Mouse (Mus musculus) retina, adult 2 months (tissue): ENCODE data around the gene Pamr1.

Source experiments
- DNase-seq: peaks from one replicate; pipeline ENCODE4 v3.0.0-alpha.2; 2012; ENCODE audit warnings: low read depth, low spot score

Gene Pamr1

DNA sequence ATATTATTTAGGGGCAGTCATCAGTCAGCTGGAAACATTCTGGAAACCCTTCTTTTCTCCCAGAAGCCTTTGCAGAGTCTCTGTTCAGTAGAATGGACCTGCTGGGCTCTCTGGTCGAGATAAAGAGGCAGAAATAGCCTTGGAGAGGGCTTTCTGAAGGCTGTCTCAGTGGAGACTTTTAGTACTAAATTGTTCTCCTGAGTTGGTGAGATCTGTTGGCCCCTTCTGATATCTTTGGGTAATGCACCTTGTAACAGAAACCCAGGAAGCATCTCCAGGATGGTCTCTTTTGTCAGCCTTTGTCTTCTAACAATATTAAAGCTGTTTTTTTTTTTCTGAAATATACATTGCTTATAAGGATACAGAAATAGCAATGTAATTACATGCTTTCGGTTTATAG is 111.2 kb downstream of the Pamr1 start:
- no peak for DNase-seq

DNA sequence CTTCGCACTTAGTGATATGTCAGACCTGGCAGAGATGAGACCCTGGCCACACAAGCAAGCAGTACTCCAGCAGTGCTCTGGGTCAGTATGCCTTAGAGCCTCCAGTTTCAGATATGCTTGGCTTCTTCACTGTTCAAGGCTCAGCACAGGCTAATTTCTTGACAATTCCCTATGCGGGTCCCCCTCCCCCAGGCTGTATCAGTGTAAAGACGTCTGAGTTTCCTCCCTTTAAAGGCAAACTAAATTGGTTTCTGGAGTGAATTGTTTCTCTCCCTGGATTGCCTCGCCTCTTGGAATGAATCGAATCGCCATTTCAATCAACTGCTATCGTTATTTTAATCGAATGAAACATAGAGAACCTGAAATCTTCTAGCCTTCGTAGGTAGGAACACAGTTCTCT is 113.1 kb downstream of the Pamr1 start:
- no peak for DNase-seq

DNA sequence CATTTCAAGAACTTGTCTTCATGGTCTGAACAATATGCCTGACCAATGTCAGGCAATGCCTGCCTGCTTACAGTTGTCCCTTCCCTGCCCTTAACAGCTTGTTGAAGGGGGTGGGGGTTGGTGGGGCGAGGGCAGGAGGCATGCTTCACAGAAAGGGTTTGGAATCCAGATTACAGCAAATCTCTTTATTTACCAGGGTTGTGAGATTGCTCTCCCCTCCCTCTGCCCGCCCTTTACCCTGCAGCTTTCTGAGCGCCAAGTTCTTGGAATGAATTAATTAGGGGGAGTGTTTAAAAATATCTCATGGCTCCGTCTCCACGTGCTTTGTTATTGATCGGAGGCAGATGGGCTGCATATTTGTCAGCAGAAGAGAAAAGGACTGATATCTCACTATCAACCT is 113.5 kb downstream of the Pamr1 start:
- no peak for DNase-seq

DNA sequence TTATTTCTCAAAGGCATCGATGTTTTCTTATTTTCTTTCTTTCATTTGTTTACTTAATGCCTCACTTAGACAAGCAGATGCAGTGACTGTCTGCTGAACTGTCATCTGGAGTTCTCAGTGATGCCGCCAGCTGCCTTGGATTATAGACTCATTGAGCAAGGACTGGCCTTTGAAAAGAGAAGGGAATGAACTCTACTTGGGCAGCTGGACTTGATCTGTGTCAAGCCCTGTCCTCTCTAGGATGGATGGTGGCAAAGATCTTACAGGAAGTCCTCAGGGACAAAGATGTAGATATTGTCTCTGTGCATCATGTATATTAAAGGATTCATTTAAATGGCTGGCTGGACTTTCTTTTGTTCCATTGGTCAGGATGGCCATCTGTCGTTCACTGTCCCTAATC is 114.1 kb downstream of the Pamr1 start:
- no peak for DNase-seq

DNA sequence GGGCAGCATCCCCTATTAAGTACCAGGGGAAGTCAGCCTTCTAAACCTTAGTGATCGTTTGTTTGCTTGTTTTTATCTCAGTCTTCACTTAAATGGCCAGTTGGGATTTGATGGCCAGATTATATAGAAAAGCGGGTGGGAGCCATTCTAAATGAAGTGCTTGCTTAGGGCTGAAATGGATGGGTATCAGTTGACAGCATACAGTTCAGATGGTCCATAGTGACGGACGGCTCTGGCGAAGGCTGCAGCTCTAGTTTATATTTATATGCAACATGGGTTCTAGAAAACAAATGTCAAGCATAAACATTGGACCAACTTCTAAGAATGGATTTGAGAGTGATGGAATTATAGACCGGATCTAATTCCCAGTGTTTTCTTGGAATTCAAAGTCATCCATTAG is 118.2 kb downstream of the Pamr1 start:
- DNase-seq = no peak

DNA sequence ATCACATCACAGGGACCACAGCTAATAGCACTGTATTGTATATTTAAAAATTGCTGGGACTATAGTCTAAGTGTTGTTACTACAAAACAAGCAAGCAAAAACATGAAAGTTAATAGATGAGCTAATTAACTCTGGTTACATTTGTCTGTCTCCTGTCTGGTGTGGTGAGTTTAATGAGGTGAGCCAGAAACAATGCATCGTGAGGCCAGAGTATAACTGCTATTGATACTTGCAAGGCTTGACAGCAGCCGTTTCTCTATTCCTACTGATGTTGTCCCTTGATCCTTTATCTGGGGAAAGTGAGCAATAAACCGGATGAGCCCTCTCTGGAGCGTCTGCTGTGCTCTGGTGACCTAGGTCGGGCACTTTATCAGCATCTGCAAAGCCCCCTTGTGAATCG is 119.8 kb downstream of the Pamr1 start:
- no peak for DNase-seq

DNA sequence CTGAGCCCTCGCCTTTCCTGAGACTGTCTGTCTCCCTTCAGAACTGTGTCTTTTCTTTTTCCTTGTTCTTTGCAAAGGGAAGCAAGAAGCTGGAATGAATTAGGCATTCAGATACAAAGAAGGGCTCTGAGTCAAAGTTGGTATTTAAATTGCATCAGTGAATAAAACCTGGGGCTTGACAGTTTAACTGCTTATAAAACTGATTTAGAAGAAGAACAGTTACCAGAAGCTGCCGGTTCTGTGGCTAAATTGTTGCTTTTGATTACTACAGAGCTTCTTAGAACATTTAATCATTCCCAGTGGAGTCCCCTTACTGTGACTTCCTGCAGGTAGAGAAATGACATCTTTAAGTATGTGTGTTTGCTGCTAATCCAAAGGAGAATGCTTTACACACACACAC is 124.8 kb downstream of the Pamr1 start:
- DNase-seq = no peak

DNA sequence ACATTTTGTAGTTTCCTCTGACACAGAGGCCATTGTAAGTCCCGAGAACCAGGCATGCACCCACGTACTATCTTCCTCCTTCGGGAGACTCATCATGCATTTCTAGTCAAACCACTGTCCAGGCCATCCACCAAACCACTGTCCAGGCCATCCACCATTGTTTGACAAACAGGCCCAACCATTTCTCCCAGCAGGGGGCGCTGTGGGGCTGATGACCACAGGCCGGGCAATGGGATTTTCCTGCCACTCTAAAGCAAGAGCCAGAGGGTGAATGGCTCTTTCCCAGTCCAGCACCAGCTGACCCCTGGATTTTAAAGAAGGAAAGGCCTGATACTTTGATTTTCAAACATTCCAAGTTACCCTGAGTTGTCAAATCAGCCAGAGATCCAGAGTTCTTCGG is 125.5 kb downstream of the Pamr1 start:
- no peak for DNase-seq

DNA sequence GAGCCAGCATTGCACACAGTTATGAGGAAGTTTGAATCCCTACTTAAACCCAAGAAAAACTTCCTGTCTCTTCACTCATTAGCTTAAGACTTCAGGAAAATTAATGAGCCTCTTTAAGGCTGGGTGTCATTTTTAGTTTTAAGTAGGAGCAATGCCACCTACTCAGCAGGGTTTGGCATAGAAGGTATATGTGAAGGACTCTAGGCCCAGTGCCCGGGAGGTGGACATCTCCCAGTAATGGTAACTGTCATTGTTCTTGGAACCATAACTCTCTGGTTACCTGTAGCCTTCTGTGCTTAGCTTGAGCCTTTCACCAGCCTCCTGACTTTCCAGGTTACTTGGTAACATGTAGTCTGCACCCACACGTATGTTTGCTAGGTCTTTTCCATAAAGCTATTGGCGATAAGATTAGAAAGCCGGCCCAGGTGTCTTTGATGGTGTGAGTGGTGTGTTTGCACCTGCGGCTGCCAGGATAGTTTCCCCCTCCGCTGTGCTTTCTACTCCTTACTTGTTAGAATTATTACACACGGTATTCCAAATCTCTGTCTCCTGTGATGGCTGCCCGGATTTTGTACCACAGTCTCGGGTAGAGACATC is 127.0 kb downstream of the Pamr1 start:
- DNase-seq = no peak

DNA sequence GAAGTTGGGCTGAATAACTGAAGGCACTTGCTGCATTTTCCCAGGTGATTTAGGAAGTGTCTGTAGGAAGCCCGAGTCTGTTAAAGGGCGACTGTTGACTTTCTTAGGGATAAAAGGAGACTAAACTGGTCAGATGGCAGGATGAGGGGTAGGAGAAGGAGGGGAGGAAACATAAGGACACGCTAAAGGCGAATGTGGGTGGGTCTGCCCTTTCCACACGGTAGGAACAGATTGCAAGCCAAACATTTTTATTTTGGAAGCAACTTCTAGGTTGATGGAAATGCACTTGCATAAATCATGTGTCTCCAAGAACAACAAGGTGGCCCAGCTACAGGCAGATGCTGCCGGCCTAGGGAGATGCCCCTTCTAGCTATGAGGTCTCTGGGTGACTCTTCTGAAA is 127.6 kb downstream of the Pamr1 start:
- DNase-seq = no peak

DNA sequence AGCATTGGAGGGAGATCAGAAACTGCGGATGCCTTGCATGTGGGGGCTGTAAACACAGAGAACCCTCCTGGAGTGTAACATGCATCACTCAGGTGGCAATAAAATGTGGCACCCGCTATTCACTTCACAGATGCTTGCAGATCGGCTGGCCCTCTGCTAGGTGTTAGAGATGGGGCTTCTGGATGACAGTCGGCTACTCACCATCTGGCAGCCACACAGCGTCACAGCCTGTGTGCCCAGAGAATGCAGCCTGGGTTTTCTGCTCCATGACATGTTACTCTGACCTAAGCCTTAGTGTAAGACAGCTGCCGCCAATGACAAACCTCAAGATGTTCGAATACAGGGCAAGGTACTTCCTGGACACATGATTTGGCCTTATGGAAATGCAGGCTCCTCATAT is 131.5 kb downstream of the Pamr1 start:
- DNase-seq = no peak

DNA sequence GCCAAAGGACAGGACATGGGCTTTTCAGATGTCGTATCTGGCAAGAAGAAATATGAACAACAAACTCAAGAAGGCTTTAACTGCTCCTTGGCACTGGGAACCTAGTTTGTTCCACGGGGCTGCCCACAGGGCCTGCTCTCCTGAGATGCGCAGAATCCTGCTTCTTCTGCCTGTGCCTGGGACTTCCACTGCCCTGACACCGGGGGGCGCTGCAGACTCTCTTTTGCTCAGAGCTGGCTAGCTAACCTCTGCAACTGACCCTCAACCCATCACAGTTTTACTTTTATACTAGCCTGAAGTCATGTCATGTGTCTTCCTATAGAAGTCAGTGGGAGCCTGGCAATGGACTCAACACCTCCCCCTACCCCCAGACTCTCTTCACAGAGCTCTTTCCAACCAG is 132.4 kb downstream of the Pamr1 start:
- DNase-seq = no peak

DNA sequence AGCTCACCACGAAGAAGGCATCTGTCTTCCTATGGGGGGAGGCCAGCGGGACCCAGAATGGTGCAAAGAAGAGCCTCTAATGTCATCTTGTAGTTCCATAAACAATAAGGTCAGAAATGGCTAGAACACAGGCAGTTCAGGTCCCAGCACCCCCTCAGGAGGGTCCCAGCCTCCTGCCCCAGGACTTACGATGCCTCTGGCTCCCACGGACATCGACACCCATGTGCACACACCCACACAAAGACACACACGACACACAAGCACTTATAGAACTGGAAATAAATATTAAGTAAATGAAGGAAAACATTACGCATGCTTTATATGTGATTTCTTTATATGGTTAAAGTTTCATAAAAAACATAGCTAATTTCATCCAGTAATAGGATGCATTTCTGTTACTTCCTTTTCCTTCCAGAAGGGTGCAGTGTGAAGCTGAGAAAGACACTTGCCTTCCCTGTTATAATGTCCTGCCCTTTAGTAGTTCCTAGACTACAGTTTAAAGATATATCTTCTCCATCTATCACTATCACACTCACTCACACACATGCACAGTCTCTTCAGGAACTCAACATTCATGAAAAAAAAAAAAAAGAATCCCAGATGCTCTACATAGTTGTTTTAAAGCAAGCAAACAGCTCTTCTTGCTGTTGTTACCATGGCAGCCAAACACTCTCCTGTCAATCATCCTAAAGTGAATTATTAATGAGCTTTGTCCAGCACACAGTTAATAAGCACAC is 135.7 kb downstream of the Pamr1 start:
- DNase-seq = peak; percentile 60

DNA sequence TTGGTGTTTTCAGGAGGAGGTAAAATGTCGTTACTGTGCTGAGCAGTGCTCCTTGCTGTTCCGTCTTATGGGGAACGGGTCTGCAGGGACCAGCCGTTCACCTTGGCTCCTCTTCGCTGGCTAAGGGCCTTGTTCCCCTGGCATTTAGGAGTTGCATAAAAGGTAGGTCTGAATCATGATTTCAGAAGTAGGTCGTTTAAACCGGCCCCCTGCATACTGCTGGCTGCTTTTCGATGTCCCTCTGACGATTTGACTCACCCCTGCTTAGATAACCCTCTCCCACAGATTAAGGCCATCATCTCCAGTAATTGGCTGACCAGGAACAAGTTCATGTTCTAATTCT is 136.3 kb downstream of the Pamr1 start:
- DNase-seq = peak; percentile 41
